Mouse (Mus musculus): ENCODE results near the gene Timeless. TPM values are rescaled to one million over a fixed set of nuclear protein-coding genes. Genes with fewer than 3 reads are reported as not detected.
"Not testable (repeated sequence)": the region's sequence is repeated elsewhere in the genome, so short reads cannot be mapped to it uniquely, and the experiment has no call there.

Gene Timeless
- total RNA-seq, 2 experiments from 2014 or later: 2.0 to 3.5 TPM

- DNase-seq: no peak
Measured at GRCm38 (mm10) chr10:128212871-128213323, 19.0 kb upstream of the Timeless start.

GRCm38 (mm10) chr10:128214112-128214511, 17.8 kb upstream of the Timeless start:
- not testable (repeated sequence) for DNase-seq

GRCm38 (mm10) chr10:128214981-128215380, 16.9 kb upstream of the Timeless start:
- no peak for DNase-seq

- no peak for DNase-seq
Measured at GRCm38 (mm10) chr10:128218387-128219117, 13.3 kb upstream of the Timeless start.

- no peak for DNase-seq
Measured at GRCm38 (mm10) chr10:128221533-128222286, 10.2 kb upstream of the Timeless start.

- DNase-seq: no peak
Measured at GRCm38 (mm10) chr10:128225064-128225463, 6.8 kb upstream of the Timeless start.

- no peak for DNase-seq
Measured at GRCm38 (mm10) chr10:128225538-128225937, 6.3 kb upstream of the Timeless start, which contains the start of gene Mip. TSS of gene Mip (plus strand) at chr10:128225838.

GRCm38 (mm10) chr10:128227592-128227991, 4.3 kb upstream of the Timeless start:
- DNase-seq: no peak

GRCm38 (mm10) chr10:128228009-128228408, 3.9 kb upstream of the Timeless start:
- no peak for DNase-seq

- DNase-seq: no peak
Measured at GRCm38 (mm10) chr10:128230582-128230981, 1.3 kb upstream of the Timeless start.

- DNase-seq: no peak
Measured at GRCm38 (mm10) chr10:128231146-128231545, 719 bp upstream of the Timeless start.

- DNase-seq: no peak
Measured at GRCm38 (mm10) chr10:128232420-128232985, 638 bp downstream of the Timeless start.

- no peak for DNase-seq
Measured at GRCm38 (mm10) chr10:128236321-128236720, 4.5 kb downstream of the Timeless start.

GRCm38 (mm10) chr10:128237807-128238480, 6.1 kb downstream of the Timeless start:
- peak; percentile 57 for DNase-seq

- no peak for DNase-seq
Measured at GRCm38 (mm10) chr10:128239140-128239539, 7.3 kb downstream of the Timeless start.

- no peak for DNase-seq
Measured at GRCm38 (mm10) chr10:128240131-128240530, 8.3 kb downstream of the Timeless start.

GRCm38 (mm10) chr10:128243252-128243651, 11.4 kb downstream of the Timeless start:
- no peak for DNase-seq

- no peak for DNase-seq
Measured at GRCm38 (mm10) chr10:128244121-128244520, 12.3 kb downstream of the Timeless start.

GRCm38 (mm10) chr10:128247020-128247732, 15.3 kb downstream of the Timeless start:
- peak; percentile 55 for DNase-seq

- no peak for DNase-seq
Measured at GRCm38 (mm10) chr10:128250565-128250964, 18.7 kb downstream of the Timeless start.

GRCm38 (mm10) chr10:128253677-128254255, 21.9 kb downstream of the Timeless start, which contains the start of gene Apon:
TSS of gene Apon (plus strand) at chr10:128254096.
- no peak for DNase-seq

Data from gastrocnemius, postnatal 25 days (tissue).